Mouse (Mus musculus) liver, adult 2 months (tissue): ENCODE results near the gene Mob3c. TPM values are rescaled to one million over a fixed set of nuclear protein-coding genes. Genes with fewer than 3 reads are reported as not detected.
A peak's percentile ranks its signal among the peaks of the same experiment; 100 is the strongest.

Source experiments
- DNase-seq: peaks from one replicate; pipeline ENCODE4 v3.0.0-alpha.2; 2011; ENCODE audit warnings: low read depth, low spot score; ENCODE audit errors: extremely low read depth
- H3K27ac ChIP-seq: fragments of 200-500 bp; replicated peaks from 2 replicates; pipeline ENCODE4 v1.5.1; 2012; ENCODE audit warnings: low read depth, mild to moderate bottlenecking, control low read depth, inconsistent platforms, low read length; ENCODE audit not compliant: insufficient read depth
- H3K27me3 ChIP-seq: fragments of 200-500 bp; 2 replicates; pipeline ENCODE4 v1.6.1; 2012; ENCODE audit warnings: mild to moderate bottlenecking, moderate library complexity, low read length, inconsistent platforms; ENCODE audit not compliant: control insufficient read depth, insufficient read depth
- H3K36me3 ChIP-seq: fragments of 200-500 bp; 2 replicates; pipeline ENCODE4 v1.6.1; 2012; ENCODE audit warnings: low read length, inconsistent platforms; ENCODE audit not compliant: control insufficient read depth, insufficient read depth
- H3K4me1 ChIP-seq: fragments of 200-500 bp; 2 replicates; pipeline ENCODE4 v1.6.1; 2011; ENCODE audit warnings: low read length; ENCODE audit not compliant: control insufficient read depth, insufficient read depth
- H3K4me3 ChIP-seq: fragments of 200-500 bp; 2 replicates; pipeline ENCODE4 v1.5.1; 2011; ENCODE audit warnings: low read depth, mild to moderate bottlenecking, control low read depth, low read length, moderate library complexity; ENCODE audit not compliant: insufficient read depth
- H3K79me2 ChIP-seq: fragments of 200-500 bp; 2 replicates; pipeline ENCODE4 v1.6.1; 2012; ENCODE audit warnings: inconsistent platforms, mild to moderate bottlenecking, low read length, moderate library complexity; ENCODE audit not compliant: control insufficient read depth, insufficient read depth
- H3K9ac ChIP-seq: fragments of 200-500 bp; 2 replicates; pipeline ENCODE4 v1.6.1; 2012; ENCODE audit warnings: low read depth, mild to moderate bottlenecking, control low read depth, inconsistent platforms, low read length
- CTCF ChIP-seq: fragments of 200-500 bp; IDR thresholded peaks from 2 replicates; pipeline ENCODE4 v1.5.1; 2011; ENCODE audit warnings: low read depth, low read length, control low read depth
- POLR2A ChIP-seq: fragments of 200-500 bp; IDR thresholded peaks from 2 replicates; pipeline ENCODE4 v1.6.1; 2011; ENCODE audit warnings: low read length, control low read depth; ENCODE audit not compliant: insufficient read depth; ENCODE audit errors: extremely low read depth
- WGBS: fragments of 180-500 bp; shearing (Covaris S2); methylation state at CpG from one replicate; pipeline ENCODE4 v1.1.7; 2018; 5-methylcytosine and 5-hydroxymethylcytosine counted together
- polyA plus RNA-seq: library from polyadenylated mRNA; depleted of rRNA; stranded (reverse); fragments of >200 nt; gene quantifications from 2 replicates; pipeline ENCODE4 v1.2.3, GENCODE M21; 2012
- total RNA-seq: library from RNA; depleted of rRNA; stranded (reverse); fragments of >200 nt; gene quantifications from 2 replicates; pipeline ENCODE4 v1.2.3, GENCODE M21; 2014

Gene Mob3c
- total and polyA plus RNA-seq, 2 experiments, result 8.4 to 24.4 TPM

GRCm38 (mm10) chr4:115847377-115847776 lies 19.5 kb downstream of the Mob3c start:
- peak overlapping the region; percentile 73 for H3K27ac ChIP-seq
- no peaks in the 10 kb centered on the region for H3K27me3 ChIP-seq
- WGBS, result 43% methylated on average over 5 of the region's 5 CpGs
- TF ChIP-seq POLR2A (no peak), CTCF (no peak)
- no peak overlapping the region for H3K9ac ChIP-seq
- H3K4me3 ChIP-seq, result no peak overlapping the region
- peaks cover 2% of the 10 kb centered on the region; the same call in 1 of the 2 replicates for H3K79me2 ChIP-seq
- peaks cover 27% of the 10 kb centered on the region for H3K36me3 ChIP-seq
- DNase-seq, result peak; percentile 58
- H3K4me1 ChIP-seq, result peaks cover 7% of the 10 kb centered on the region

- H3K27ac ChIP-seq, result no peak overlapping the region; the same call in 1 of the 2 replicates
- peaks cover 27% of the 10 kb centered on the region for H3K36me3 ChIP-seq
- no peak for DNase-seq
- WGBS, result 100% methylated on average over 1 of the region's 1 CpGs
- peaks cover 2% of the 10 kb centered on the region; the same call in 1 of the 2 replicates for H3K79me2 ChIP-seq
- H3K4me3 ChIP-seq, result no peak overlapping the region
- H3K9ac ChIP-seq, result no peak overlapping the region
- TF ChIP-seq POLR2A (no peak), CTCF (no peak)
- H3K4me1 ChIP-seq, result peaks cover 7% of the 10 kb centered on the region
- no peaks in the 10 kb centered on the region for H3K27me3 ChIP-seq
Measured at GRCm38 (mm10) chr4:115848083-115848482, 20.2 kb downstream of the Mob3c start.

- no peak for TF ChIP-seq CTCF
- no peak for TF ChIP-seq POLR2A
- Histone ChIP-seq H3K27ac (no peak overlapping the region), H3K9ac (no peak overlapping the region), H3K4me1 (peaks cover 7% of the 10 kb centered on the region), H3K36me3 (peaks cover 31% of the 10 kb centered on the region), H3K4me3 (no peak overlapping the region), H3K79me2 (peaks cover 2% of the 10 kb centered on the region; the same call in 1 of the 2 replicates), H3K27me3 (no peaks in the 10 kb centered on the region)
- DNase-seq, result no peak
- 60% methylated on average over 8 of the region's 8 CpGs for WGBS
Measured at GRCm38 (mm10) chr4:115848990-115849677, 21.2 kb downstream of the Mob3c start.

GRCm38 (mm10) chr4:115850111-115850510 lies 22.2 kb downstream of the Mob3c start:
- Histone ChIP-seq H3K4me1 (peaks cover 7% of the 10 kb centered on the region), H3K9ac (no peak overlapping the region), H3K79me2 (peaks cover 2% of the 10 kb centered on the region; the same call in 1 of the 2 replicates), H3K4me3 (no peak overlapping the region), H3K36me3 (peaks cover 31% of the 10 kb centered on the region), H3K27ac (no peak overlapping the region), H3K27me3 (no peaks in the 10 kb centered on the region)
- no peak for DNase-seq
- 97% methylated on average over 2 of the region's 2 CpGs for WGBS
- TF ChIP-seq POLR2A, result no peak
- TF ChIP-seq CTCF, result no peak

GRCm38 (mm10) chr4:115850631-115851030 lies 22.7 kb downstream of the Mob3c start:
- Histone ChIP-seq H3K79me2 (peaks cover 2% of the 10 kb centered on the region; the same call in 1 of the 2 replicates), H3K9ac (no peak overlapping the region), H3K27me3 (no peaks in the 10 kb centered on the region), H3K4me3 (no peak overlapping the region), H3K27ac (no peak overlapping the region), H3K4me1 (peaks cover 7% of the 10 kb centered on the region), H3K36me3 (peaks cover 31% of the 10 kb centered on the region)
- 42% methylated on average over 2 of the region's 2 CpGs for WGBS
- no peak for TF ChIP-seq POLR2A
- TF ChIP-seq CTCF, result no peak
- no peak for DNase-seq

- Histone ChIP-seq H3K4me1 (peaks cover 7% of the 10 kb centered on the region), H3K36me3 (peaks cover 30% of the 10 kb centered on the region), H3K9ac (no peak overlapping the region), H3K27ac (no peak overlapping the region), H3K27me3 (no peaks in the 10 kb centered on the region), H3K79me2 (peaks cover 2% of the 10 kb centered on the region; the same call in 1 of the 2 replicates), H3K4me3 (no peak overlapping the region)
- TF ChIP-seq POLR2A, result no peak
- TF ChIP-seq CTCF, result no peak
- 79% methylated on average over 6 of the region's 6 CpGs for WGBS
- no peak for DNase-seq
Measured at GRCm38 (mm10) chr4:115851569-115851968, 23.7 kb downstream of the Mob3c start.
